Mouse (Mus musculus) kidney, postnatal 0 days (tissue): ENCODE measurements around the gene Ndufb10. TPM values are rescaled to one million over a fixed set of nuclear protein-coding genes. Genes with fewer than 3 reads are reported as not detected.
A peak's percentile ranks its signal among the peaks of the same experiment; 100 is the strongest.

Source experiments
- ATAC-seq: fragments of 200-750 bp; cut with Nextera tagmentation; replicated peaks from 2 replicates; pipeline ENCODE4 v1.8.0; 2017; ENCODE audit warnings: low read depth, moderate number of reproducible peaks, moderate TSS enrichment, moderate library complexity; ENCODE audit not compliant: low FRiP score
- DNase-seq: peaks from one replicate; pipeline ENCODE4 v3.0.0-alpha.2; 2016; ENCODE audit warnings: low spot score
- H3K27ac ChIP-seq: fragments of 300-500 bp; sonication (generic); 2 replicates; pipeline ENCODE4 v1.5.1; 2014; ENCODE audit warnings: mild to moderate bottlenecking
- H3K27me3 ChIP-seq: fragments of 300-500 bp; sonication (generic); 2 replicates; pipeline ENCODE4 v1.6.1; 2014; ENCODE audit warnings: low read length, mixed read lengths; ENCODE audit not compliant: insufficient read depth
- H3K36me3 ChIP-seq: fragments of 300-500 bp; sonication (generic); 2 replicates; pipeline ENCODE4 v1.6.1; 2014; ENCODE audit warnings: low read length, mixed read lengths; ENCODE audit not compliant: insufficient read depth
- H3K4me1 ChIP-seq: fragments of 300-500 bp; sonication (generic); replicated peaks from 2 replicates; pipeline ENCODE4 v1.6.1; 2014; ENCODE audit warnings: antibody characterized with exemption, low read length, mixed read lengths; ENCODE audit not compliant: insufficient read depth
- H3K4me2 ChIP-seq: fragments of 300-500 bp; sonication (generic); 2 replicates; pipeline ENCODE4 v1.6.1; 2014; ENCODE audit warnings: mild to moderate bottlenecking, low read length, moderate library complexity, mixed read lengths
- H3K4me3 ChIP-seq: fragments of 300-500 bp; sonication (generic); replicated peaks from 2 replicates; pipeline ENCODE4 v1.5.1; 2014; ENCODE audit warnings: low read depth, low read length
- H3K9ac ChIP-seq: fragments of 300-500 bp; sonication (generic); 2 replicates; pipeline ENCODE4 v1.6.1; 2014; ENCODE audit warnings: low read depth, low read length
- H3K9me3 ChIP-seq: fragments of 300-500 bp; sonication (generic); replicated peaks from 2 replicates; pipeline ENCODE4 v1.6.1; 2016; ENCODE audit warnings: low read length, inconsistent platforms, mixed read lengths
- CTCF ChIP-seq: IDR thresholded peaks from 2 replicates; pipeline ENCODE4 v1.5.1; 2016; ENCODE audit warnings: antibody characterized with exemption, low read depth, mild to moderate bottlenecking, moderate library complexity
- WGBS: fragments of 180-500 bp; shearing (Covaris S2); extraction: QIAGEN DNeasy Blood & Tissue Kit; methylation state at CpG from one replicate; pipeline ENCODE4 v1.1.7; 2014; 5-methylcytosine and 5-hydroxymethylcytosine counted together
- polyA plus RNA-seq: library from polyadenylated mRNA; unstranded; fragments of >200 nt; fragmentation: Nextera tagmentation; extraction: Ambion mirVana; gene quantifications from 2 replicates; pipeline ENCODE4 v1.2.1, GENCODE M21; 2015

Ndufb10 gene
- 417 and 419 TPM in 2 replicates for polyA plus RNA-seq

DNA sequence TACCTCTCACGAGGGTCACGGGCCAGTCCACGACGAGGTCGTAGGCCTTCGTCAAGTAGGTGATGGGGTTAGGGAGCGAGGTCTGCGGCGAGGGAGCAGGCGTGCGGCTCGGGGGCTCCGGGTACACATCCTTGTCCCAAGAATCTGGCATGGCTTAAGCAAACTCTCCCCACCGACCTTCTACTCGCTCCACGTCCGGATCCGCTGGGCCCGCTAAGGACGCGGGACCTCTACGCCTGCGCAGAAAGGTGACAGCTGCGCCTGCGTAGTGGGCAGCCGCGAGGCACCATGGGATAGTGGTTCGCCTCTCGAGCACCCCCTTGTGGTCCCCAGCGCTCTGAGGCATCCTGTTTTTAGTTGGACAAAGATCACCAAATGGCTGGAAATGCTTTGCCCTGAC is at the start of gene Ndufb10:
Gene Ndufb10, minus strand, starts transcription at position 295 of the 400 bp plus-strand sequence.
- Histone ChIP-seq H3K4me3 (peak within 1 kb of the TSS; percentile 88), H3K4me2 (peak within 1 kb of the TSS; percentile 90), H3K27ac (peak within 1 kb of the TSS; percentile 91), H3K9ac (peak within 1 kb of the TSS; percentile 92), H3K9me3 (no peaks in the 10 kb centered on the region), H3K4me1 (peaks cover 8% of the 10 kb centered on the region), H3K27me3 (no peaks in the 10 kb centered on the region), H3K36me3 (peaks cover 15% of the 10 kb centered on the region; the same call in 1 of the 2 replicates)
- WGBS = 0% methylated on average over 30 of the region's 30 CpGs
- DNase-seq (peak; percentile 98), ATAC-seq (peak; percentile 65)
- peak; percentile 98 for TF ChIP-seq CTCF

DNA sequence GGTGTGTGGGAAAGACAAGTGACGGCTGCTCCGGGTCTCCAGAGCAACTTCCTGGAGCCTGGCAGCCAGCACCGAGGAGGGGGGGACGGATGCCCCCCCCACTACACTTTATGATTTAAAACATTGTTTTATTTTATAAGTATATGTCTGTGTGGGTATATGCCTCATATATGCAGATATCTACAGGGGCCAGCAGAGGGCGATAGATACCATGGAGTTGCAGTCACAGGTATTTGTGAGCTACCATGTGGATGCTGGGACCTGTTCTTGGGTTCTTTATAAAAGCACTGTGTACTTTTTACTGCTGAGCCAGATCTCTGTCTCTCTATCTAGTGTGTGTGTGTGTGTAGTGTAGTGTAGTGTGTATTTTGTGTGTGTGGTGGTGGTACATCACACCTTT is 49.0 kb upstream of the Ndufb10 start:
- WGBS = 87% methylated on average over 5 of the region's 5 CpGs
- Histone ChIP-seq H3K4me2 (no peak overlapping the region), H3K4me1 (no peaks in the 10 kb centered on the region; the same call in 1 of the 2 replicates), H3K9me3 (no peaks in the 10 kb centered on the region), H3K4me3 (no peak overlapping the region), H3K36me3 (no peaks in the 10 kb centered on the region), H3K9ac (no peak overlapping the region), H3K27me3 (no peaks in the 10 kb centered on the region), H3K27ac (no peak overlapping the region)
- ATAC-seq = no peak
- DNase-seq = no peak
- TF ChIP-seq CTCF = peak; percentile 32; the same call in 1 of the 2 replicates

DNA sequence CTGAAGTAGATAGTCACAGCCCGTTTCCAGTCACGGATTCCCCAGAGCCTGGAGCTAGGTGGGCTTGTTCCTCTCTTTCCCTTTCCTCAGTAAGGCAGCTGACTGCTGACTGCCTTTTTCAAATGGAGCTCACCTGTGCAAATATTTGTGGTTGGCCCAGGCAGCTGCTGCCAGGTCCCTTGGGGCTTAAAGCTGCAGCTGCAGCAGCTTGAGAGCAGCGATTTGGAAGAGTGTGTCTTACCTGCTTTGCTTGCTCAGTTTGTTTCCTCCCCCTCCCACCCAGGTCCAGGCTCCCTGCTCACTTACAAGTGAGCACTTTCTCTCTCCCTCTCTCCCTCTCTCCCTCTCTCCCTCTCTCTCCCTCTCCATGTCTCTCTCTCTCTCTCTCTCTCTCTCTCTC is 44.9 kb upstream of the Ndufb10 start:
- DNase-seq (no peak), ATAC-seq (no peak)
- TF ChIP-seq CTCF = no peak
- Histone ChIP-seq H3K4me2 (no peak overlapping the region), H3K4me3 (no peak overlapping the region), H3K36me3 (no peaks in the 10 kb centered on the region), H3K4me1 (peaks cover 34% of the 10 kb centered on the region), H3K9me3 (no peaks in the 10 kb centered on the region), H3K27me3 (no peaks in the 10 kb centered on the region), H3K9ac (no peak overlapping the region), H3K27ac (no peak overlapping the region)
- 33% methylated on average over 3 of the region's 3 CpGs for WGBS

DNA sequence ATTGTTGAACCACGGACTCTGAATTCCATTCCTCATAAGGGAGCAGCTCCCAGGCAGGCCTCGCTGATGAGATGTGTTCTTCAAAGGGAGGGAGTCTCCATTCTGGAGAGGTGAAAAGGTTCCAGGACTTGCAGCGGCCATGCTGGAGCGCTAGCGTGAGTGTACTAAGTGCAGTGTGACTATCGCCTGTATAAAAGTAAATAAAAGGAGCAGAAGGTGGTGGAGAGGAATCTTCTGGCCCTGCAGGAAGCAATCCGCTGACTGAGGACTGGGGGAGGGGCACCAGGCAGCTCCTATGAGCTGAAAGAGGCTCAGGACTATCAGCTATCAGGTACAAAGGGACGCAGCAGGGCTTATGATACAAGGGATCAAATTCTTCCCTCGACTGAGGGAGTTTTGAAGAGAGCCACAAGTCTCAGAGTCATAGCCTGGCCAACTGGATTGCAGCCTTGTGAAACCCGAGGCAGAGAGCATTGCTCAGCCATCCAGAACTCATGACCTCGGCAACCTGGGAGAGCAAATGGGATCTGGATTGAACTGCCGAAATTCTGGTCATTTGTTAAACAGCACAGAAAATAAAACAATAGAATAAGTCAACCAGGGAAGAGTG is 42.1 kb upstream of the Ndufb10 start:
- Histone ChIP-seq H3K4me2 (0 out of 2 replicates have a peak overlapping the region, but pooled peaks have one; percentile 15), H3K4me1 (peaks cover 38% of the 10 kb centered on the region), H3K27ac (peak overlapping the region; percentile 70), H3K36me3 (no peaks in the 10 kb centered on the region), H3K27me3 (no peaks in the 10 kb centered on the region), H3K9me3 (no peaks in the 10 kb centered on the region), H3K9ac (no peak overlapping the region), H3K4me3 (no peak overlapping the region)
- no peak for TF ChIP-seq CTCF
- WGBS = 7% methylated on average over 12 of the region's 12 CpGs
- DNase-seq (peak; percentile 79), ATAC-seq (peak; percentile 49)

DNA sequence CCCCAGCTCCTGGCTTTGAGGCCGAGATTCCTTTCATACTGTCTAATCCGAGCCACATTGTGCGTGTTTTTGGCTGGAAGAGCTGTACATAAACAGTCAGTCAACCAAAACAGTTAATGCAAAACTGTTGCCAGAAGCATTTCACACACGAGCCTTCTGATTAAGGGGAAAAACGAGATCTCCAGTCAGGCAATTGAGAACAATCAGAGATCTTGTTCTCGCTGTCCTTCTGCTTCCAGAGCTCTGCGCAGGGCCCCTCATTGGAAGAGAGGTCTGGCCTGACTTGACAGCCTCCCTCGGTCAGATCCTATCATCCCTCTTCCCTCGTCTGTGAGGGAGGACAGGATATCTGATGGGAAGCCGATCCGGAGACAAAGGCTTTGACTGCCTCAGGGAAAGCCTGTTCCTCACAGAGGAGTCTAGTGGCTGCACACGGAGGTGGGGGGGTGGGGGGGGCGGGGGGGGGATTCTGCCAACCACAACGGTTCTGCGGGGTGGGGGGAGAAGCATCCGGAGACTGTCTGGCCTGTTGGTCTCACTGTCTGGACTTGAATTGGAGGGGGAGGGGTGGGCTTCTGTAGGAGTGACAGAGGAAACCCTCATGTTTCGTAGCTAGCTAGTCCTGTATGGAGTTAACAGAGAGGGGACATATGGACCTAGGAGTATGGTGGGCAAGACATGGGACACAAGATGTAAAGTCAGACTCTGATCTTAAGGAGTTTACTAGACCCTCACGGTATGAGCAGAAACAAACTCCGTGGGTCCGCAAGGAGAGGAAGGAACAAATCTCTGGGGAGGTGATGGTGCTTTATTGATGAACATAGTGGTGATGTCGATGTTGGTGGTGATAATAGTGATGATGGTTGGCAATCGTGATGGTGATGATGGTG is 41.0 kb upstream of the Ndufb10 start:
- Histone ChIP-seq H3K27ac (peak overlapping the region; percentile 70), H3K9ac (no peak overlapping the region), H3K27me3 (no peaks in the 10 kb centered on the region), H3K36me3 (no peaks in the 10 kb centered on the region), H3K9me3 (no peaks in the 10 kb centered on the region), H3K4me3 (no peak overlapping the region), H3K4me2 (0 out of 2 replicates have a peak overlapping the region, but pooled peaks have one; percentile 18), H3K4me1 (peaks cover 38% of the 10 kb centered on the region)
- ATAC-seq (0 out of 2 replicates have a peak, but pooled peaks have one; percentile 9), DNase-seq (peak; percentile 62)
- WGBS = 26% methylated on average over 22 of the region's 22 CpGs
- no peak for TF ChIP-seq CTCF

DNA sequence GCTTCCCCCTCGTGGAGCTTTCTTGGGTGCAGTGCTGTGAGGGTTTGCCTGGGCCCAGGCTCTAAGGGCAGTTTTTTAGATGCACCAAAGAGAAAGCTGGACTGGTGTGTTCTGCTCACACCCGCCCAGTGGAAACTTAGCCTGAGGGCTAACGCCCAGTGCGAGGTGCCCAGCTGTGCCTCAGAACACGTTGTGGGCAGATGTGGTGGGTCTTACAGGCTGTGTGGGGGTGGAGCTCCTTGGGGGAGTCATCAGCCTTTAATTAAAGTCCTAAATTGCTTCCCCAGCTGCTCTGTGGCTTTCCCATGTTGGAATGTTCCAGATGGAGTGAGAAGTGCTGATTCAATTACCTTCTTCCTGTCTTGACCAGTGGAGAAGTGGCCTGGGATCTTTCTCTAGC is 36.8 kb upstream of the Ndufb10 start:
- ATAC-seq (peak; percentile 55), DNase-seq (peak; percentile 79)
- no peaks in the 10 kb centered on the region for H3K27me3 ChIP-seq
- no peaks in the 10 kb centered on the region for H3K9me3 ChIP-seq
- H3K36me3 ChIP-seq = no peaks in the 10 kb centered on the region
- H3K4me1 ChIP-seq = peaks cover 21% of the 10 kb centered on the region
- H3K9ac ChIP-seq = no peak overlapping the region
- peak; percentile 42; the same call in 1 of the 2 replicates for TF ChIP-seq CTCF
- 34% methylated on average over 5 of the region's 5 CpGs for WGBS
- no peak overlapping the region for H3K4me2 ChIP-seq
- H3K27ac ChIP-seq = peak overlapping the region; percentile 14; the same call in 1 of the 2 replicates
- H3K4me3 ChIP-seq = no peak overlapping the region
